Mouse (Mus musculus) activated CD4-positive, CD25-positive, alpha-beta regulatory T cell, adult 4 months (primary cell): Measurements from ENCODE around the gene Camsap2. TPM values are rescaled to one million over a fixed set of nuclear protein-coding genes. Genes with fewer than 3 reads are reported as not detected.

Experiments used
- ATAC-seq: one replicate; pipeline ENCODE4 v1.8.0; 2017
- polyA plus RNA-seq, 2 experiments: library from polyadenylated mRNA; unstranded; fragments of 100-300 nt; shearing (Covaris generic); gene quantifications; one replicate each; pipeline ENCODE4 v1.2.1; 2017

Camsap2 gene
- polyA plus RNA-seq, 2 experiments from 2014 or later, result 3.7 to 4.7 TPM

DNA sequence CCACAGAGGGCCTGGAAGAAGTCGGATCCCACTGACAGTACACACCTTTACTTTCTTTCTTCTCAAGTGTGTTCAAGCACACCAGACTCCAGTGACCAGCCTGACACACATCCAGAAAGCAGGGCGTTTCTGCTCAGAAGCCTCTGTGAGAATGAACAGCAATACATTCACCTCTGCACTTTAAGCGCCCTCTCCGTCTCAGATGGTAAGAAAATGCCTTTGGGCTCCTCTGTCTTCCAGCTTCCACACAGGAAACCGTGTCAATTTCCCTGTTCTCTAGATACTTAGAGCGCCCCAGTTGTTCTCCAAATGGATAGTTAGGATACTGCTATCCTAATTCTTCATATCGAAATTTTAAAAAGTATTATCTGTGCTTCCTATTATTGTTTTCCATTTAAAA lies 2.2 kb downstream of the Camsap2 start:
- ATAC-seq, result no peak

DNA sequence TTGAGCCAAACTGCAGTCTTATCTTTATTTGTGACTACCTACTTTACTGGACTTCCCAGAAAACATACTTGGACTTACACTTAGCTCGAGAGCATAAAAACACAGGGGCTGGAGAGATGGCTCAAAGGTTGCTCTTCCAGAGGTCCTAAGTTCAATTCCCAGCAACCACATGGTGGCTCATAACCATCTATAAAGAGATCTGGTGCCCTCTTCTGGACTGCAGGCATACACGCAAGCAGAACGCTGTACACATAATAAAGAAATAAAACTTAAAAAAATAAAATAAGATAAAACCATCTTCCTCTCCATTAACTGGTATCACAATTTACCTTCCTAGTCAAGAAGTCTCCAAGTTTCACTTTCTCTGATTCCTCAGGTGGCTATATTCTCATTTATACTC lies 5.4 kb downstream of the Camsap2 start:
- ATAC-seq, result no peak

DNA sequence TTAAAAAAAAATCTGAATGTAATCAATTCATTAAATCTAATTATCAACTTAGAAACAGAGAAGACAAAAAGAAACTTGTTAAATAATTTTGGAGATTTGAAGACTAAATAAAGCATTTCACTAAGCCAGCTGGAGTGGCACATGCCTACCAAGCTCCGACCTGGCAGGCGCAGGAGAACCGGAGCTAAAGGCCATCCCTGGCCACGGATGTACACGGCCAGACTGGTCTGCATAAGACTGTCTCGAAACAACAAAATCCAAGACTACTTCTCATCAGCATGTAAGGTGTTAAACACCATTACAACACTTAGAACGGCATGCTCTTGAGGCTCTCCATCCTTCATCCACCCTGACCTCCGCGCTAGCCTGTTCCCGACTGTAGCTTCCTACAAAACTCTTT lies 11.2 kb downstream of the Camsap2 start:
- no peak for ATAC-seq

DNA sequence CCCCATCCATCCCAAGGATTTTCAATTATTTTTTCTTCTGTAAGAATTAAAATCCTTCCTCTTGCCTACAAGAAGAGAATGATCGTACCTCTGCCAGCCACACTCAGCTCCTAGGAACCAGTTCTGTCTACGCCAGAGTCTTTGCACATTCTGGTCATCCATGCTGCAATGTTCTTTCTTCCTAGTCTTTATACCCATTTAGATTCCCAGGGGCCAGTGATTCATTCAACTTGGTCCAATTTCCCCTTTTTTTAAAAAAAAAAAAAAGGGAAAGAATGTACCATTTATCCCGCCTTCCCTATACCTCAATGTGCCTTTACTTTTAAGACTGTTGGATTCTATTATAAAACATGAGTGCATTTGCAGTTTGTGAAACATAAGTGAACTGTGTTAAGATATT lies 12.4 kb downstream of the Camsap2 start:
- no peak for ATAC-seq

DNA sequence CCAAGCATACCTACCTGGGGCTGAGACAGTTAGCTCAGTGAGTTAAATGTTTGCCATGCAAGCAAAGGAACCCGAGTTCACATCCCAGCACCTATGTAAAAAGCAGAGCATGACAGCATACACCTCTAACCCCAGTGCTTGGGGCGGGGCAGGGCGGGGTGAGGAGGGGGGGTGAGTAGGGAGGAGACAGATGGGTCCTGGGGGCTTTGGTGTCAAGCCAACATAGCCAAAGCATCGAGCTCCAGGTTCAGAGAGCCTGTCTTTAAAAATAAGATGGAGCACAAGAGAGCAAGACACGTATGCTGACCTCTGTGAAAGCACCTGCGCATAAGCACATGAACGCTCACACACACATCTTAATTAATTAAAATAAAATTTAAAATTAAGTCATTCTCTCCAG lies 12.8 kb downstream of the Camsap2 start:
- no peak for ATAC-seq

DNA sequence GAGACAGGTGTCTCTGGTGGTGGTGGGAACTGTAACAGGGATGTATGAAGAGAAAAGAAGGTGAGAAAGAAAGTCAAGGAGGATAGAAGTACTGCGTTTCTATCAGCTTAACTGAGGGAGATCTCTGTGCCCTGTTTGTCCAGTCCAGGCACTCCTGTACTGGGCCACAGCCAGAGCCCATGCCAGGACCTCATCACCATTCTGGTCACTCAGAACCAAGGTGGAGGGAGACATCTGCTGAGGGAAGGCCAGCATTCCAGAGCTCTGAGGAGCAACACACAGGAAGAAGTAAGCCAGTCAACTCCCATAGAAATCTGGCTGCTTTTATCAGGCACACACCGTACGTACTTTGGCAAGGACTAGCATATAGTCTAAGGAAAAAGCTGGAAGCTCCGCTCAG lies 14.1 kb downstream of the Camsap2 start:
- no peak for ATAC-seq

DNA sequence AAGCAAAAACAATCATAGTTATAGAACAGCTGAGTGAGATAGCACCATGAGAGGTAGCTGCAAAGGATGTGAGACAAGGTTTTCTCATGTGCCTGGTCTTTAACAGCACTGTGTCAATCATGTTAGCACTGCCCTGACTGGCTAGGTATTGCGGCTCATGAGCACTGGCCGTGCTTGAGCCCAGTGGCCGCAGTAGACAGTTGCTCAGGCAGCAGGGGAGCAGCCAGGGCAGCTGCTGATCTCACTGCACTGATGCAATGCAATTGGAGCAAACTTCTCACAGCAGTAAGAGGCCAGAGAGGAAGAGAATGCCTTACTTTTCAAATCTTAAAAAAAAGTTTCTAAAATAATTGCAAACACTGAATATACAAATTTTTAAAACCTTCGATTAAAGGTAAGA lies 16.5 kb downstream of the Camsap2 start:
- ATAC-seq, result no peak

DNA sequence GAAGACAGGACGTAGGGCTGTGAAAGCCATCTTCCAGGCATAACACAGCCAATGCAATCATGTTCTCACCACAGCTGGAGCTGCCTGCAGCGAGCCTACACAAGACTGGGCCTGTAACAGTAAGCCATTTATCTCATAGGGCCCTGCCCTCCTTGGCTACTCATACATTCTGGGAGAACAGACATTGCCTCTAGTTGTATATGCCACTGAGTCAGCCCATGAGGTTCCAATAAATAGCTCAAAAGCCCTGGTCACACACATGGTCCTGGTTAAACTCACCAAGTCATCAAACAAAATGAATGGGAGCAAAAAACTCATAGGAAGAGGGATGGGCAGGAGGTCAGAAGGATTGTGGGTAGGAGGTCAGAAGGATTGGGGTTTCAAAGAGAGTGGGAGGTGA lies 17.3 kb downstream of the Camsap2 start:
- ATAC-seq, result no peak

DNA sequence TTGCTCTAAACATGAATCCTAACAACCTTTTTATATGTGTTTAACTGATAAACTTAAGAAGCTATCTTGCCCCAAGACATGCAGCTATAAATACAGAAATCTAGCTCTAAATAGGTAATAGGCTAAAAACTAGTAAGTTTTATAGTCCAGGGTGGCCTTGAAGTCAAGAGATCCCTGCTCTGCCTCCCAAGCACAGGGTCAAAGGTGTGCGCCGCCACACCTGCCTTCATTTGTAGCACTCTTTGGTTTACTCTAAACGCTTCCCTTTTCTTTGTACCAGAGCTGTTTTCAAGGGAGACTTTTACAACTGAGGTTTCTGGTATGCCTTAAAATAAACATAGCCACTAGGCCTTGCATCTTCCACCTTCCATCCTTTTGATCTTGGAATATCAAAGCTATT lies 18.3 kb downstream of the Camsap2 start:
- no peak for ATAC-seq

DNA sequence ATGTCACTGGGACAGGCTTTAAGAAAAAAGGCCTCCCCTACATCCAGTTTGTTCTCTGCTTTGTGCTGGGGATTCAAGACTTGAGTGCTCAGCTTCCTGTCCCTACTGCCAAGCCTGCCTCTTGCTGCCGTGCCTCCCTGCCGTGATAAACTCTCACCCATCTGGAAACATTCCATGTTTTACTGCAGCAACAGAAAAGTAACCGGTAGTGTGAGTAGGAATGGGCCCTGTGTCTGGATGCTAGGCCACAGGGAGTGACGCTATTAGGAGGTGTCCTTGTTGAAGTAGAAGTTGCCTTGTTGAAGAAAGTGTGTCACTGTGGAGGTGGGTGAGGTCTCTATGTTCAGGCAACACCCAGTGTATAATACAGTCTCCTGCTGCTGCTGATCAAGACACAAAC lies 20.0 kb downstream of the Camsap2 start:
- ATAC-seq, result no peak

DNA sequence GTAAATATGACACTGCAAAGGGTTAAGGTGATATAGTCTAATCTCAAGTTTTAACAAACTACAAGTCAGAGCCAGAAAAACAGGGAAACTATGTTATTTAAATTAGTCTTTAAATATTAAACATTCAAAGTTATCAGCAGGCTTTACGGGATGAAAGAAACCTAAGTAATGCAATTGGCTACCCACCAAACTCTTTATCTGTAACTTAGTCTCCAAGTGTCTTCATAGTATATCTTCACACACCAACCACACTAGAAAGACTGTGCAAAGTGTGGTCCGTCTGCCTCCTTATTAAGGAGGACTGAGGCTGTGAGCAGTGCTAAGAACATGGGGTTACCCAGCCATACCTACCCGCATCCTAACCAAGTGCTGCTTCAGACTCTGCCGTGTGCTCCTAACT lies 23.6 kb downstream of the Camsap2 start:
- no peak for ATAC-seq

DNA sequence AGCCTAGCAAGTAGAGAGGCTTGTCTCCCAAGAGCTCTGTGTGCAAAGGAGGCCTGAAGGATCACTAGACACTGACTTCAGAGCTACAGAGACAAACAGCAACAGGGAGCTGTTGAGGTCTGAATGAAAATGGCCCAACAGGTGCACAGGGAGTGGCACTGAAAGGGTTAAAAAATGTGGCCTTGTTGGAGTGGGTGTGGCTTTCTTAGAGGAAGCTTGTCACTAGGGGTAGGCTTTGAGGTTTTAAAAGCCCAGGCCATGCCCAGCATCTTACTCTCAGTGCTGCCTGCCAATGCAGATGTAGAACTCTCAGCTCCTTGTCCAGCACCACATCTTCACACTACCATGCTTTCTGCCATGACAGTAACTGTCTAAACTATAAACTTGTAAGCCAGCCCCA lies 29.6 kb downstream of the Camsap2 start:
- ATAC-seq, result no peak

DNA sequence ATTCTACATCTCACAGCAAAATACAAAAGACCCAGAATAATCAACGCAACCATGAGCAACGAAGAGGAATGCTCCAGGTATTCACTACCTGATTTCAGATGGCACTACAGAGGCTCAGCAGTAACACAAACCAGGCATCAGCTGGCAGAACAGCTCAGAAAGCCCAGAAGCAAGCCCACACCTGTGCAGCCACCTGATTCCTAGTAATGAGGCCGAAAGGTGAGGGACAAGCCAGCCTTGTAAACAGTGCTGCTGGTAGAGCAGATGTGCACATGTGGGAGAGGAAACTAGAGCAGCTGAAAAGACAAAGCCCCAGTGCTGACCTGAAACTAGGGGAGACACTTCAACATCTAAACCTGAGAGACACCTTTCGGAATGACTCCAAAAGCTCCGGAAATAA lies 36.7 kb downstream of the Camsap2 start:
- ATAC-seq, result no peak

DNA sequence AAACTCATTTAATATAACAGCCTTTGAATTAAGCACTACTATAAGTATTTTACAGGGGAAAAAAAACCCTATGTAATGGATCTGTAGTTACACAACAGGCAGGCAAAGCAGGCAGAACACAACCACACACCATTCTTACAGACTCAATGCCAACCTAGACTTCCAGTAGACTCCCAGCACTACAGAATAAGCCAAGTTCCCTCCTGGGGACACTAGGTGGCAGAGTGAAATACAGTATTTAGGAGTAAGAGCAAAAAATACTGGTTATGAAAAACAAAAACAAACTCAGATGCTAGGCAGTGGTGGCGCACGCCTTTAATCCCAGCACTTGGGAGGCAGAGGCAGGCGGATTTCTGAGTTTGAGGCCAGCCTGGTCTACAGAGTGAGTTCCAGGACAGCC lies 39.5 kb downstream of the Camsap2 start:
- ATAC-seq, result no peak

DNA sequence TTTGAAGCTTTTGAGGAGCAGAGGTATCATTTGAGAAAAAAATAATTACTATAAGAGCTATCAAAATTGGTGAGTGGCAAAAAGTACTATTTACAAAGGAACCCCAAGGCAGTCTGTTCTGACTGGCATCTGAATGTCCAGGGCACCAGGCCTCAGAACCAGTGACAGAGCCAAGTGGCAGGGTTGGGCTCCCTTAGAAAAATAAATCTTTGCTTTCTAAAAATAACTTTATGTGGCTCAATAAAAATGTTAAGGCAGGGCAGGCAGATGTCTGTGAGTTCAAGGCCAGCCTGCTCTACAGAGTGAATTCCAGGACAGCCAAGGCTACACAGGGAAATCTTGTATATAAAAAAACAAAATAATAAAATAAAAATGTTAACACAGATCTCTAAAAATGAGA lies 51.9 kb downstream of the Camsap2 start:
- no peak for ATAC-seq

DNA sequence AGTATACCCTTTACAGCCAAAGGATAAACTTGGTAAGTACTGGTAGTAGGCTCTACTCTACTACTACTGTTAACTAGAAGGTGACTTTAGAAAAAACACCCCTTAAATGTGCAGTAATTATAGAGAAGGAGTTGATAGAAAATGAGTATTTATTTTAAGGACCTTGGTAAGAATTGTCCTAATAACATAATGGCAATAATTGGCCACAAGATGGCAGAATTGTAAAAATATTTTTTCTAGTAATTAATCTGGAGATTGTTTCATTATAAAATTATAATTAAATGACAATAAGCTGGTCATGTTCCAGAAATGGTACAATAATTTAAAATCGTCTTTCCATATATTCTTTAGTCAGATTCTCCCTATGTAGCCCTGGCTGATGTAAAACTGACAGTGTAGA lies 56.1 kb downstream of the Camsap2 start:
- ATAC-seq, result no peak

DNA sequence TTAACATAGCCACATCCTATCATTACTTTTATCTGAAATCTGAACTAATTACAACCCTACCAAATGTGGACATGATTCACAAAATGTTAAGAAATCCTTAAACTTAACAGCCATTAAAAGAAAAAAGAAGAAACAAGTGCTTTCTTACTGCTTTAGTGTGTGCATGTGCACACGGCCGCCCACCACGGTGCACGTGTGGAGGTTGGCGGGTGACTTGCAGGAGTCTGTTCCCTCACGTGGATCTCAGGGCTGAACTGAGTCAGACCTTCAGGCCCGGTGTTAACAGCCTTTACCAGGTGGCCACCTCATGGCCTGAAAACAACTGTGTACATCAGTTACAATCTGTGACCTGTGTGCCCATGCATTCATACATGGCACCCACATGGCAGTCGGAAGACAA lies 68.5 kb downstream of the Camsap2 start:
- no peak for ATAC-seq

DNA sequence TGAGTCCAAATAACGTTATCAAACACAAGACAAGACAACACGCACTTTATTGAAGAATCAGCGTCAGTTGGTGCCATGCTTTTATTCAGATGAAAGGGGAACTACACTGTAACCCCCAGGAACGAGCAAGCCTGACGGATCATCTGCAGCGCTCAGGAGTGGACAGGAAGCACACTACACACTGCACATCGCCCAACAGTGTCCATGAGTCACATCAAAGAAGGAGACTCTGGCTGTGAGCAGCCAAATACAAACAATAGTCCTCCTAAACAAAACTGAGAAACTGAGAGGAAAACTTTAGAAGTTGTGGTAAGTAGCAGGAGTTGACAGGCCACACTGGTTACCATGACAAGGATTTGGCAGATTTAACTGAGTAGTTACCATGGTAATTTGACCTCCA lies 77.7 kb downstream of the Camsap2 start:
- no peak for ATAC-seq

DNA sequence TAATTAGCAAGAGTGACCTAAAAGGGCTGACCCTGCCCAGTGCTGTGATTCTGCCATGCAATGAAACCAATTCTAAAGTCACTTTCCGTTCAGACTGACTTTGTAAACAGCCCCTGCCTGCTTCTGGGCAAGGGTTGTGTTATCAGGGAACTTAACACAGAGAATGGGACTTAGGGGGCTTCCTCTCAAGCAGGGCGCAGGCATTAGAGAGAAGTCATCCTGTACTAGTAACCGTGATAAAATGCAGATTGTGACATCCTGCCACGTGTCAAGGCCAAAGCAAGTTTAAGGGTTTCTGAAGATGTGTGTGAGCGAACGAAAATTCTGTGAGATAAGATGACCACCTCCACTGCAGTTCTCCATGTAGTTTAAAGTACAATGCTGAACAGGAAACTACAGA lies 79.8 kb downstream of the Camsap2 start:
- no peak for ATAC-seq

DNA sequence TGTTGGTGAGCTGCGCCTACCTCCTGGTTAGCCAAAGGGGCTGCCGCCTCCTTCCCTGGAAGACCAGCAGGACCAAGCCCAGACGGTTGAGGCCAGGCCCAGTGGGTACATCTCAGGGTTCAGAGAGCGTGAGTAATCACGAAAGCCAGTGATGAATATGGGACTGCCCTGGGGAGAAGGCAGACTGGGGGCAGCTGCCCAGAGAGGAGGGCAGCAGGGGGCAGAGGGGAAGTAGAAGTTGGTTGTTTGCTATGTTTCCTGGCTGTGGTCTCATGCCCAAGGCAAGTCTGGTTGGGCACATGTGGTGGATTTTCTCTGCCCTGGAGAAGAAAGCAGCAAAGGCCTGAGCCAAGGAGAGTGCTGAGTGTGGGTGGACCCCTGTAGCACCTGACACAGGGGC lies 82.5 kb downstream of the Camsap2 start:
- ATAC-seq, result no peak

DNA sequence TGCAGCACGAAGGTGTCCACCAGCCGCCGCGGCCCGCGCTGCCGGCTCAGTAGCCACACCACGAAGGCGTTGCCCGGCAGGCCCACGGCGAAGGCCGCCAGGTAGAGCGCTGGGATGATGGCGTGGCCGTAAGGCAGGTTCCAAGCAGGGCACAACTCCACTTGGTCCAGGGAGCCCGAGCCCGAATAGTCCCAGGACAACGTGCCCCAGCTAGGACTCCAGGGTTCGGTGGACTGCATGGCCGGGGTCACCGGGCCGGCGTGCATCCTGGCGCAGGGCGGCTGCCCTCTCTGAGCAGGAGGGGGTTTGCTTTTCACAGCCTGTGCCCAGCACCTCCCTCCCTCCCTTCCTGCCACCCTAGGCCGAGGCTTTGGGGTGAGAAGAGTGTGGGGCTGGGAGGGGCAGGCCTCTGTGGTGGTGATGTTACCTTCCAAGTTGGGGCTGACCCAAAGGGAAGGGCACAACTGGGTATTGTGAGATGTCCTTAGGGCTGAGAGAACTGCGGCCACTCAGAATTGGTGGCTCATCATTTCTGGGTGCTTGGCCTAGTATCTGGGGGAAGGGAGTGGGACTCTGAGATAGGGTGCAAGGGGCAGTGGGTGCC lies 85.2 kb downstream of the Camsap2 start, which contains the start of gene Gpr25:
Gene Gpr25, minus strand, starts transcription at position 239 of the 604 bp plus-strand sequence.
- ATAC-seq, result no peak

DNA sequence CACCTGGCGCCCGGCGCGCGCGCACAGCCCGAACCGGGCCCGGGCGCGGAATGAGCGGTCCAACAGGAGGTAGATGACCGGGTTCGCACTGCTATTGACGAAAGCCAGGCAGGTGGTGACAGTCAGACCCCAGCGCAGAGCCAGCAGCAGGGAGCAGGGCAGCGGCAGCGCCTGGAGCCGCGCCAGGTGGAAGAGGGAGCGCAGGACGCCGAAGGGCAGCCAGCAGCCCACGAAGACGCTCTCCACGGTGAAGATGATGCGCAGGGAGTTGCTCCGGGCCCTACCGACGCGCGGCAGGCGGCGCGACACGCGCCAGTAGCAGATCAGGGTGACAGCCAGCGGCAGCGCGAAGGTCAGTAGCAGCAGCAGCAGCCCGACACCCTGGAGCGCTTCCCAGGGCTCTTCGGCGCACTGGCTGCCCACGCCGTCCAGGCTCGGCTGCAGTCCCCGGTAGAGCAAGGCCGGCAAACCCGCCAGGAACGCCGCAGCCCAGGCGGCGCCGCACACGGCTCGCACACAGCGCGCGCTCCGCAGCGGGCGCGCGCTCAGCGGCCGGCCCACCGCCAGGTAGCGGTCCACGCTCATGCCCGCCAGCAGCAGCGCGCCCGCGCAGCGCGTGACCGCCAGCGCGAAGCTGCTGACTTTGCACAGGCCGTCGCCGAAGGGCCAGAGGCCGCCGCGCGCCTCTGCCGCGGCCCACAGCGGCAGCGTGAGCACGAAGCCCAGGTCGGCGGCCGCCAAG lies 85.8 kb downstream of the Camsap2 start:
- no peak for ATAC-seq

DNA sequence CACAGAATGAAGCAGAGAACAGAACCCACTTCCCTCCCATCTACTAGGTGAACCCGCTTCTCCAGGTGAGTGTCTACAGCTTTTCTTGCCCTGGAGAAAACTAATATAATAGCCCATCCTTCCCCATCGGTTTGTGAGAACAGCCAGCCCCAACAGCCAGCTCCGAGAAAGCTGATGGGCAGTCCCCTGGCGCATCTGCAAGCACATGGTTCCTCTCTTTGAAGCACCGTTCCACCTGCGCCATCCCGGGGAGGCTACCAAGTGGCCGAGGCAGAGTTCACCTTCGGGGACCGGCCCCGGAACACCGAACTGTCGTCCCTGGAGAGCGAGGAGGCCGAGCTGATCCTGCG lies 86.4 kb downstream of the Camsap2 start:
- ATAC-seq, result no peak

DNA sequence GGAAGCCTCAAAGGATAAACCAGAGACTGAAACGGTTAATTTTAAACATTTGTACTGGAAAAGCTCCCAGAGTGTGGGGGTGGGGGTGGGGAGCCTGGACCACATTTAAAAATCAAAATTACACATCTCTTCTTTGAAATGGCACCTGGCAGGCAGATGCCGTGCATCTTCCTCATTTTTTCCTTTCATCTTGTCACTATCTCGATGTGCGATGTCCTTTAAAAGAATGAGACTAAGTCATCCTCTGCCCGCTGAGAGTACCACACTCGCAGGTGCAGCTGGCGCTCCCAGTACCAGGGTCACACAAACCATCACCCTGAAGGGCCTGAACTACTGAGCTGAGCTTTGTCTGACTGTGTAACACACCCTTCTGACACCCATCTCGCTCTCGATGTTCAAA lies 87.4 kb downstream of the Camsap2 start:
- ATAC-seq, result no peak

DNA sequence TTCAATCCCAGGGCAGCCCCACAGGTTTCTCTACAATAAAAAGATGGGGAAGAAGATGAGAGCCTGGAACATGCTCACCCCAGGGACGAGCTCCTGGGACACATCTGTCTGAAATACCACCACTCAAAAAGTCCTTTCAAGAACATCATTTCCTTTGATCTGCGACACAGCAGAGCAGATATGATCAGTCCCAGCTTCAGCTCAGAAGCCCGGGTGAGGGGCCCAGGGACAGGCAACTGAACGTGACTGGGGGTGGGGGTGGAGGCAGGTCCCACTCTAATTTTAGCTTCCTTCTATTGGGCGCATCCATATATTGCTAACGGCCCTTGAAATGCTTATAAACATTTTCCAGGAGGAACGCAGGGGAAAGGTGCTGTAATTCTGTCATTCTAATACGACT lies 90.2 kb downstream of the Camsap2 start:
- no peak for ATAC-seq
